Mouse (Mus musculus): Measurements from ENCODE around the gene Wdr70.

Wdr70 gene

GRCm38 (mm10) chr15:8031211-8031610 is 67.8 kb downstream of the Wdr70 start:
- in situ Hi-C loops (cut with MseI, MboI): loop anchor here in 1 of 2 experiments (25.0 kb wide), 1 partner anchor 569 kb away; no protein-coding TSS in a partner anchor

GRCm38 (mm10) chr15:8030643-8031042 is 68.4 kb downstream of the Wdr70 start:
- in situ Hi-C loops (cut with MseI, MboI): loop anchor here in 1 of 2 experiments (25.0 kb wide), 1 partner anchor 568 kb away; no protein-coding TSS in a partner anchor

- in situ Hi-C loops (cut with MseI, MboI): loop anchor here in 1 of 2 experiments (25.0 kb wide), 1 partner anchor 565 kb away; no protein-coding TSS in a partner anchor
Observed at GRCm38 (mm10) chr15:8027503-8027902, 71.5 kb downstream of the Wdr70 start.

- in situ Hi-C loops (cut with MseI, MboI): no loop called here
Observed at GRCm38 (mm10) chr15:8011418-8011817, 87.6 kb downstream of the Wdr70 start.

- in situ Hi-C loops (cut with MseI, MboI): no loop called here
Observed at GRCm38 (mm10) chr15:8007413-8007812, 91.6 kb downstream of the Wdr70 start.

GRCm38 (mm10) chr15:8006056-8006455 is 93.0 kb downstream of the Wdr70 start:
- in situ Hi-C loops (cut with MseI, MboI): no loop called here

GRCm38 (mm10) chr15:8005506-8005905 is 93.5 kb downstream of the Wdr70 start:
- in situ Hi-C loops (cut with MseI, MboI): no loop called here

- in situ Hi-C loops (cut with MseI, MboI): no loop called here
Observed at GRCm38 (mm10) chr15:8003789-8004188, 95.2 kb downstream of the Wdr70 start.

GRCm38 (mm10) chr15:7998843-7999546 is 100.0 kb downstream of the Wdr70 start:
- in situ Hi-C loops (cut with MseI, MboI): no loop called here

GRCm38 (mm10) chr15:7998095-7998494 is 100.9 kb downstream of the Wdr70 start:
- in situ Hi-C loops (cut with MseI, MboI): no loop called here

- in situ Hi-C loops (cut with MseI, MboI): no loop called here
Observed at GRCm38 (mm10) chr15:7993721-7994120, 105.3 kb downstream of the Wdr70 start.

- in situ Hi-C loops (cut with MseI, MboI): no loop called here
Observed at GRCm38 (mm10) chr15:7990101-7990500, 108.9 kb downstream of the Wdr70 start.

- in situ Hi-C loops (cut with MseI, MboI): no loop called here
Observed at GRCm38 (mm10) chr15:7987374-7987773, 111.6 kb downstream of the Wdr70 start.

GRCm38 (mm10) chr15:7986274-7986673 is 112.7 kb downstream of the Wdr70 start:
- in situ Hi-C loops (cut with MseI, MboI): no loop called here

- in situ Hi-C loops (cut with MseI, MboI): no loop called here
Observed at GRCm38 (mm10) chr15:7978640-7979039, 120.4 kb downstream of the Wdr70 start.

GRCm38 (mm10) chr15:7976775-7977174 is 122.2 kb downstream of the Wdr70 start:
- in situ Hi-C loops (cut with MseI, MboI): no loop called here

- in situ Hi-C loops (cut with MseI, MboI): no loop called here
Observed at GRCm38 (mm10) chr15:7974368-7974767, 124.6 kb downstream of the Wdr70 start.

- in situ Hi-C loops (cut with MseI, MboI): no loop called here
Observed at GRCm38 (mm10) chr15:7972528-7972927, 126.5 kb downstream of the Wdr70 start.

GRCm38 (mm10) chr15:7962786-7963185 is 136.2 kb downstream of the Wdr70 start:
- in situ Hi-C loops (cut with MseI, MboI): no loop called here

- in situ Hi-C loops (cut with MseI, MboI): no loop called here
Observed at GRCm38 (mm10) chr15:7961489-7961888, 137.5 kb downstream of the Wdr70 start.

GRCm38 (mm10) chr15:7956899-7957298 is 142.1 kb downstream of the Wdr70 start:
- in situ Hi-C loops (cut with MseI, MboI): no loop called here

- in situ Hi-C loops (cut with MseI, MboI): no loop called here
Observed at GRCm38 (mm10) chr15:7950561-7950960, 148.4 kb downstream of the Wdr70 start.

- in situ Hi-C loops (cut with MseI, MboI): no loop called here
Observed at GRCm38 (mm10) chr15:7941690-7942089, 157.3 kb downstream of the Wdr70 start.
